Mouse (Mus musculus) heart, embryonic 11.5 days (tissue): Measurements from ENCODE around the gene Cth. TPM values are rescaled to one million over a fixed set of nuclear protein-coding genes. Genes with fewer than 3 reads are reported as not detected.
A peak's percentile ranks its signal among the peaks of the same experiment; 100 is the strongest.

Source experiments
- ATAC-seq: fragments of 200-750 bp; cut with Nextera tagmentation; replicated peaks from 2 replicates; pipeline ENCODE4 v1.8.0; 2017; ENCODE audit warnings: moderate library complexity; ENCODE audit not compliant: insufficient number of reproducible peaks, low FRiP score, low TSS enrichment
- H3K27ac ChIP-seq: fragments of 300-500 bp; sonication (generic); 2 replicates; pipeline ENCODE4 v1.5.1; 2014; ENCODE audit warnings: mild to moderate bottlenecking, low read depth, low read length
- H3K27me3 ChIP-seq: fragments of 300-500 bp; sonication (generic); 2 replicates; pipeline ENCODE4 v1.6.1; 2014; ENCODE audit warnings: mild to moderate bottlenecking, low read length, mixed read lengths; ENCODE audit not compliant: control insufficient read depth, insufficient read depth
- H3K36me3 ChIP-seq: fragments of 300-500 bp; sonication (generic); 2 replicates; pipeline ENCODE4 v1.6.1; 2014; ENCODE audit warnings: mild to moderate bottlenecking, low read length, moderate library complexity, mixed read lengths; ENCODE audit not compliant: control insufficient read depth, insufficient read depth
- H3K4me1 ChIP-seq: fragments of 300-500 bp; sonication (generic); 2 replicates; pipeline ENCODE4 v1.6.1; 2014; ENCODE audit warnings: low read length; ENCODE audit not compliant: control insufficient read depth, insufficient read depth
- H3K4me2 ChIP-seq: fragments of 300-500 bp; sonication (generic); 2 replicates; pipeline ENCODE4 v1.6.1; 2014; ENCODE audit warnings: mild to moderate bottlenecking, moderate library complexity
- H3K4me3 ChIP-seq: fragments of 300-500 bp; sonication (generic); 2 replicates; pipeline ENCODE4 v1.5.1; 2014; ENCODE audit warnings: low read depth, low read length
- H3K9ac ChIP-seq: fragments of 300-500 bp; sonication (generic); 2 replicates; pipeline ENCODE4 v1.6.1; 2014; ENCODE audit warnings: mild to moderate bottlenecking, low read depth, low read length, moderate library complexity
- H3K9me3 ChIP-seq: fragments of 300-500 bp; sonication (generic); replicated peaks from 2 replicates; pipeline ENCODE4 v1.6.1; 2016; ENCODE audit warnings: low read length; ENCODE audit not compliant: control insufficient read depth
- WGBS: fragments of 180-500 bp; shearing (Covaris S2); extraction: QIAGEN DNeasy Blood & Tissue Kit; methylation state at CpG from one replicate; pipeline ENCODE4 v1.1.7; 2014; ENCODE audit not compliant: insufficient replicate concordance; 5-methylcytosine and 5-hydroxymethylcytosine counted together
- polyA plus RNA-seq: library from polyadenylated mRNA; unstranded; fragments of >200 nt; fragmentation: Nextera tagmentation; extraction: Ambion mirVana; gene quantifications from 2 replicates; pipeline ENCODE4 v1.2.1, GENCODE M21; 2014

Cth gene
- polyA plus RNA-seq, result 3.4 and 5.1 TPM in 2 replicates

GRCm38 (mm10) chr3:157924692-157925328 is at the start of gene Cth:
Gene Cth (minus strand): TSS chr3:157925077.
- no peaks in the 10 kb centered on the region for H3K36me3 ChIP-seq
- no peaks in the 10 kb centered on the region for H3K9me3 ChIP-seq
- peak; percentile 100 for ATAC-seq
- no peaks in the 10 kb centered on the region for H3K27me3 ChIP-seq
- H3K4me3 ChIP-seq, result peak within 1 kb of the TSS; percentile 58
- peak within 1 kb of the TSS; percentile 96 for H3K4me2 ChIP-seq
- under 1% methylated on average over 30 of the region's 30 CpGs for WGBS
- no peaks in the 10 kb centered on the region; the same call in 1 of the 2 replicates for H3K4me1 ChIP-seq
- no peak within 1 kb of the TSS for H3K27ac ChIP-seq
- peak within 1 kb of the TSS; percentile 69 for H3K9ac ChIP-seq

- Histone ChIP-seq H3K27ac (no peak overlapping the region), H3K27me3 (no peaks in the 10 kb centered on the region), H3K9me3 (no peaks in the 10 kb centered on the region), H3K36me3 (0 out of 2 replicates have a peak, but pooled peaks cover 5% of the 10 kb centered on the region), H3K9ac (no peak overlapping the region), H3K4me1 (no peaks in the 10 kb centered on the region), H3K4me3 (no peak overlapping the region), H3K4me2 (no peak overlapping the region)
- WGBS, result 96% methylated on average over 2 of the region's 2 CpGs
- ATAC-seq, result no peak
These were observed 48.4 kb upstream of the Cth start for GRCm38 (mm10) chr3:157973236-157973635.

GRCm38 (mm10) chr3:157971151-157971550 is 46.3 kb upstream of the Cth start:
- no peak overlapping the region for H3K27ac ChIP-seq
- H3K4me2 ChIP-seq, result no peak overlapping the region
- H3K9ac ChIP-seq, result no peak overlapping the region
- WGBS, result 93% methylated on average over 2 of the region's 2 CpGs
- H3K4me1 ChIP-seq, result no peaks in the 10 kb centered on the region
- no peak for ATAC-seq
- H3K36me3 ChIP-seq, result 0 out of 2 replicates have a peak, but pooled peaks cover 5% of the 10 kb centered on the region
- H3K27me3 ChIP-seq, result no peaks in the 10 kb centered on the region
- H3K9me3 ChIP-seq, result no peaks in the 10 kb centered on the region
- H3K4me3 ChIP-seq, result no peak overlapping the region

DNA sequence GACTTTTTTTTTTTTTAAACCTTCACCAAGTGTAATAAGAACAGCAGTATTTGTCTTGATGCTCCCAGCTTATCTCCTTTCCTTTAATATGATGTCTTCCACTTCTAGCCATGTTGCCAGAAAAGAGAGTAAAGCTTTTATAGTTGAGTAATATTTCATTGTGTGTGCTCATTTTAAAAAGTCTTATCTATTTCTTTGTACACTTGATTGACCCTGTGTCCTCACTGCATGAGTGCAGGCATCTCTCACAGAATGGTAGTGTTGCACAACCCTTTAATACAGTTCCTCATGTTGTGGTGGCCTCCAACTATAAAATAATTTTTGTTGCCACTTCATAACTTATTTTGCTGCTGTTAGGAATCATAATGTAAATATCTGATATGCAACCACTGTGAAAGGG is 32.4 kb upstream of the Cth start:
- Histone ChIP-seq H3K27ac (no peak overlapping the region), H3K9ac (no peak overlapping the region), H3K36me3 (no peaks in the 10 kb centered on the region; the same call in 1 of the 2 replicates), H3K9me3 (no peaks in the 10 kb centered on the region), H3K4me1 (no peaks in the 10 kb centered on the region), H3K27me3 (no peaks in the 10 kb centered on the region), H3K4me3 (no peak overlapping the region), H3K4me2 (no peak overlapping the region)
- ATAC-seq, result no peak

DNA sequence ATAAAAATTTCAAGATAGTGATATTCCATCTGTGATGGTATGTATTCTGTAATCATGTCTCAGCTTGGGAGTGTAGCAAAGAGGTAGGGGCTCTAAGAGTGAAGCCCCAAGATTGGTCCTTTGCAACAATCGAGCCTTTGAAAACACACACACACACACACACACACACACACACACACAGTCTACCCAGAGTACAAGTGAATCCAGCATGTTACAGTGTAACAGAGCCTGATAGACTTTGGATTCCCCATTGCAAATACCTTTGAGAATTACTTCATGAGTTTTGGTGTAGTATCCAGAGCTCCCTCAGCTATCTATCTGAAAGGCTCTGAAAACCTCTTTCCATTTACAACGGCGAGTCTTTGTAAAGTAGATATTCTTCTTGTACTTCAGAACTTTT is 31.3 kb upstream of the Cth start:
- no peaks in the 10 kb centered on the region for H3K27me3 ChIP-seq

GRCm38 (mm10) chr3:157955466-157955865 is 30.6 kb upstream of the Cth start:
- no peak overlapping the region for H3K4me2 ChIP-seq

More for the DNA sequence above, 31.3 kb upstream of the Cth start:
- no peaks in the 10 kb centered on the region for H3K4me1 ChIP-seq
- H3K4me3 ChIP-seq, result no peak overlapping the region
- H3K4me2 ChIP-seq, result no peak overlapping the region
- no peak overlapping the region for H3K27ac ChIP-seq
- no peak for ATAC-seq
- H3K9ac ChIP-seq, result no peak overlapping the region
- H3K9me3 ChIP-seq, result no peaks in the 10 kb centered on the region
- no peaks in the 10 kb centered on the region for H3K36me3 ChIP-seq
- 96% methylated on average over 3 of the region's 3 CpGs for WGBS

DNA sequence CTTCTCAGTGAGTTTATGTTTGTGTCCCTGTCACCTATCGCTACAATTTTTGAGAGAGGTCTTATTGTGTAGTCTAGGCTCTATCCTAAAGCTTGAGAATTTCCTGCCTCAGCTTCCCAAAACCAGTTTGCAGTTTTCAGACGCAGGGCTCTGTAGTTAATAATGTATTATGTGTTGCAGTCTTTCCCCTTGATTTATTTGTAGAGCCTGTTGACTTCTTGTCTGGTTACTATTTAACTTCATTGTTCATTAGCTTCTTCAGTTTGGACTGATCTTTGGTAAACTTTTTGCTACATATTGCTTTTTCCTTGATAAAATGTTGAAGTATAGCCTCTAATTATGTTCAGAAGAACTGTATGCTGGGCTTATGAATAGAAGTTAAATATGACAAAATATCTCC is 27.8 kb upstream of the Cth start:
- no peak for ATAC-seq
- Histone ChIP-seq H3K9ac (no peak overlapping the region), H3K27me3 (no peaks in the 10 kb centered on the region), H3K4me3 (no peak overlapping the region), H3K27ac (no peak overlapping the region), H3K4me1 (0 out of 2 replicates have a peak, but pooled peaks cover 3% of the 10 kb centered on the region), H3K4me2 (no peak overlapping the region), H3K9me3 (no peaks in the 10 kb centered on the region), H3K36me3 (no peaks in the 10 kb centered on the region)
- WGBS, result 92% methylated on average over 2 of the region's 2 CpGs

More at GRCm38 (mm10) chr3:157955466-157955865, 30.6 kb upstream of the Cth start:
- no peak overlapping the region for H3K4me3 ChIP-seq
- no peak for ATAC-seq
- no peaks in the 10 kb centered on the region for H3K9me3 ChIP-seq
- H3K4me1 ChIP-seq, result no peaks in the 10 kb centered on the region
- H3K9ac ChIP-seq, result no peak overlapping the region
- WGBS, result 85% methylated on average over 2 of the region's 2 CpGs
- H3K36me3 ChIP-seq, result no peaks in the 10 kb centered on the region
- no peak overlapping the region for H3K27ac ChIP-seq
- no peaks in the 10 kb centered on the region for H3K27me3 ChIP-seq

DNA sequence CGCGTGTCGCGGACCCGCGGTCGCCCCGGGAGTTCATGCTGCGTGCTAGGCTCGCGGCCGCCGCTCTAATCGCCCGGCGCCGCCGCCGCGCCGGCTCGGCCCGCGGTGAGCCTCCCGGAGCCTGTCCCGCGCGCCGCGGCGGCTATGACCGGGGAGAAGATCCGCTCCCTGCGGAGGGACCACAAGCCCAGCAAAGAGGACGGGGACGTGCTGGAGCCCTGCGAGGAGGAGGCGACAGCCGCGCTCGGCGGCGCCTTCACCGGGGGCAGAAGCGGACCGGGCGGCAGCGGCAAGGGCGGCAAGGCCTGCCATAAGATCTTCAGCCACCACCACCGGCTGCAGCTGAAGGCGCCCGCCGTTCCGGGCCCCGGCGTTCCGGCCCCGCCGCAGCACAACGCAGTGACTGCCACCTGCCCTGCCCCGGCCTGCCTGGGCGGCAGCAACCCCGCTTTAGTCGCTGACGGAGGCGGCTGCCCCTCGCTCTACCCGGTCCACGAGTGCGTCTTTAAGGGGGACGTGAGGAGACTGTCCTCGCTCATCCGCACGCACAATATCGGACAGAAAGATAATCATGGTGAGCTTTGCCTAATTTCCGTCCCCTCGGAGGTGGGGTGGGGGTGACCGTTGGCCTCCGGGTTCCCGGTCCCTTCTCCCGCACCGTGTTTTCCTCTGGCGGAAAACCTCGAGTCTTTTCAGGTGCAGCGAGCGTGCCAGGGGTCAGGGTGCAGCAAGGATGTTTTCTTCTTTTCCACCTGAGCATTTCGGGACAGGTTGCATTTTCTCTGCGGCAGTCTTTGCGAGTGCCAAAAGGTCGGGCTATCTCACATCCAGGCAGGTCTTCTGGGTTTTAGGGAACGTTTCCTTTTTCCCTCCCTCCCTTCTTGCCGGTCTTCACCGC is 22.8 kb upstream of the Cth start:
- no peaks in the 10 kb centered on the region for H3K36me3 ChIP-seq
- peak overlapping the region; percentile 79 for H3K4me3 ChIP-seq
- H3K9me3 ChIP-seq, result no peaks in the 10 kb centered on the region
- no peaks in the 10 kb centered on the region for H3K27me3 ChIP-seq
- peak overlapping the region; percentile 98 for H3K27ac ChIP-seq
- H3K4me1 ChIP-seq, result 0 out of 2 replicates have a peak, but pooled peaks cover 3% of the 10 kb centered on the region
- ATAC-seq, result peak; percentile 69
- peak overlapping the region; percentile 95 for H3K4me2 ChIP-seq
- peak overlapping the region; percentile 97 for H3K9ac ChIP-seq
- under 1% methylated on average over 69 of the region's 93 CpGs for WGBS
